Mouse (Mus musculus): ENCODE results near the gene Rbm12. TPM values are rescaled to one million over a fixed set of nuclear protein-coding genes. Genes with fewer than 3 reads are reported as not detected.
A peak's percentile ranks its signal among the peaks of the same experiment; 100 is the strongest.

Gene Rbm12
- polyA plus RNA-seq (2015; fragmentation: Nextera tagmentation; extraction: Ambion mirVana): 17.7 and 23.0 TPM in 2 replicates

DNA sequence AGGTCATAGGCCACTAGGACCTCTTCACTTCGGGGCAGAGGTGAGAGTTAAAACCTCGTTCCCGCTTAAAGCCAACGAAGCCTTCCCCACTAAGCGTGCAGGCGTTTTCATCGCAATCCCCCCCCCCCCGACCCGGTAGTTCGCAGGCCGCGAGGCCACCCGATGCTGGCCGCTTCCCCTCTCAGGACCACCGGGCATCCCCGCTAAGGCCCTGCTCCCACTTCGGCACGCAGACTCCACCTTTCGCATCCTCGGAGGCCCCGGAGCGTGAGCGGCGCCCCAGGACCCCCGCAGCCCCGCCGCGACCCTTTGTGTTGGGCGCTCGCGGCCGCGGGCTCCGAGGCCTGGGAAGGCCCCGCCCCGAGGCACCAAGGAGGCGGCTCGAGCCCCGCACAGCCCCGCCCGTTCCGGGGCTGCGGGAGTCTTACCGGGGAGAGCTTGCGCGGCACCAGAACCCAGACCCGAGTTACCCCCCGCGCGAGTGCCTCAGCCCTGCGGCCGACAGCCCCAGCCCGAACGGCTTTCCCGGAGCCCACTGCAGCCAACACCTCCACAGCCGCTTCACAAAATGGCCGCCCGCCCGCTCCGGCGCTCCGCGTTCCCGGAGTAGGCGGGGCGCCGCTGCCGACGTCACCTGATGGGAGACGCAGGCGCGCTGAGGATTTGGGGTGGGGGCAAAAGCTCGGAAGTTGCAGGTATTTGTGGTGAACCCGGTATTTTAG, at the start of gene Rbm12, which contains the start of gene Cpne1:
Rbm12 (minus strand) TSS at position 621 of the 722 bp plus-strand sequence.
Cpne1 (minus strand) TSS at position 608 of the 722 bp plus-strand sequence.
- peak within 1 kb of the TSS; percentile 96 for H3K27ac ChIP-seq (replicated peaks)
- under 1% methylated on average over 73 of the region's 74 CpGs for WGBS
- H3K36me3 ChIP-seq: no peaks in the 10 kb centered on the region
- peak within 1 kb of the TSS; percentile 89 for H3K9ac ChIP-seq
- H3K4me3 ChIP-seq: peak within 1 kb of the TSS; percentile 94
- H3K27me3 ChIP-seq: no peaks in the 10 kb centered on the region
- no peaks in the 10 kb centered on the region for H3K9me3 ChIP-seq
- H3K4me2 ChIP-seq: peak within 1 kb of the TSS; percentile 74
- peaks cover 21% of the 10 kb centered on the region for H3K4me1 ChIP-seq (replicated peaks)
- ATAC-seq (ENCODE audit: low FRiP score, low read depth): peak; percentile 95

DNA sequence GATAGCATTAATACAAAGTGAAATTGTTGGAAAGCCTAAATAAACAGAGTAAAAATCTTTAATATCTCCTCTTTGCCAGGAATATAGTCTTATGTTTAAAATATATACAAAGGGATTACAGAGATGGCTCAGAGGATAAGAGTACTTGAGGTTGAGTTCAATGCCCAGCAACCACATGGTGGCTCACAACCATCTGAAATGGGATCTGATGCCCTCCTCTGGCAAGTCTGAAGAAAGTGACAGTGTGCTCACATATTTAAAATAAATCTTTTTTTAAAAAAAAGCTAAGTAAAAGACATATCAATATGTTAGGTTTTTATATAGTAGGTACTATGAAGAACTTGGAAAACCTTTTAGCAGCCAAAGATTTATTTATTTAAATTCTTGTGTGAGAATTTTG, 39.8 kb upstream of the Rbm12 start:
- Histone ChIP-seq H3K27me3 (no peaks in the 10 kb centered on the region), H3K9me3 (no peaks in the 10 kb centered on the region), H3K36me3 (peaks cover 63% of the 10 kb centered on the region), H3K4me1 (replicated peaks) (no peaks in the 10 kb centered on the region; the same call in 1 of the 2 replicates), H3K27ac (replicated peaks) (no peak overlapping the region), H3K9ac (no peak overlapping the region), H3K4me2 (no peak overlapping the region), H3K4me3 (no peak overlapping the region)
- ATAC-seq (ENCODE audit: low FRiP score, low read depth): no peak

DNA sequence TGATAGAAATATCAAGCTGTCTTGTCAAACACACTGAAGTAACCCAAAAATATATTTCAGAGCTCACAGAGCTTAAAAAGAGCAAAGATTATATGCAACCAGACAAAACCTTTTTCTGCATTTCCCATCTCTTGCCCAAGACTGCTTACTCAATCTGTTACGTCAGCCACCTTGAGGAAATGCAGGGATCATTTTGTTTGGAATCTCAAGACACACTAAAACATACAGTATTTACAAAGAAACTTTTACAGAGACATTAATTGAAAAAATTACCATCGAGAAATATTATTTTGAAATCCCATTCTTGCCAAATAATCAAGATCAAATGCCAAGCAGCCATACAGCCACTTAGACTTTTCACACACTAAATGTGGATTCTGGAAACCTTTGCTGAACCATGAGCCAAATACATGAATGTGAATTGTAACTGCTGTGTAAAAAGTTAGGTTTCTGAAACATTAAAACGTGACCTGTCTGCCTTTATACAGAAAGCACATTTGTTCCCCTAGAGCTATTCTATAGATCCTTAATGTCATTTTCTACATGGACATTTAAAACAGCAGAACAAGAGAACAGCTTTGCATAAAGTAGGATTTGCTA, 35.6 kb upstream of the Rbm12 start:
- no peak for ATAC-seq (ENCODE audit: low FRiP score, low read depth)
- Histone ChIP-seq H3K4me2 (no peak overlapping the region), H3K36me3 (peaks cover 44% of the 10 kb centered on the region), H3K4me3 (no peak overlapping the region), H3K9me3 (no peaks in the 10 kb centered on the region), H3K27me3 (no peaks in the 10 kb centered on the region), H3K9ac (no peak overlapping the region), H3K27ac (replicated peaks) (no peak overlapping the region), H3K4me1 (replicated peaks) (peaks cover 23% of the 10 kb centered on the region)
- 91% methylated on average over 3 of the region's 3 CpGs for WGBS

DNA sequence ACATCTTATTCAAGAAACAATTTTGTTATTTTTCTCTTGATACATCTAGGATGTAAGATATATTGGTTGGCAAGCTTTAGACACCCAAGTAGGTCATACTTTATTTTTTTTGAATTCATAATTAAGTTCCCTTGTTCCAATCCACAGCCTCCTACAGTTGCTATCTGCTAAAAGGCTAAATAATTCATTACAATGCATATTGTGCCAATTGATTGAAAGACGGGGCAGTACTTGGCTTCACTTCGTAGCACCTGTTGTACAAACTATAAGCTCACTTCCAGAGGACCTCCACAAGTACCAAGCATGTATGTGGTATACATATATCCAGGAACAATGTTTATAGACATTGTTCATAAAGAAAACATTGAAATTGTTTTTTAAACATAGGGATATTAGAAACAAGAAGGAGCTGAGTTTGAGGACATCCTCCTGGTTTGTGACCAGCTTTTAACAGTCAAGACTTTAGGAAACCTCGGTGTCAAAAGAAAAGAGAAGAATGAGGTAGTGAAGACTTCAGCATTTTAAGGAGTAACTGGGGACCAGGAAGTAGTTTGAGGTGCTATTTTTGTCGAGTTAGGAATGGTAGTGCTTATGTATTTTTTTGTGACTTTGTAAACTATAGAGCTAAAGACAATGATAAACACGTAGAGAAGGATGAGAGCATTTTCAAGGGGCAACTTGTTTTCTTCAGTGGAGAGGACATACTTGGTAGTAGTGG, 34.7 kb upstream of the Rbm12 start:
- no peaks in the 10 kb centered on the region for H3K27me3 ChIP-seq
- H3K4me1 ChIP-seq (replicated peaks): peaks cover 23% of the 10 kb centered on the region
- H3K27ac ChIP-seq (replicated peaks): no peak overlapping the region
- no peak overlapping the region for H3K9ac ChIP-seq
- H3K9me3 ChIP-seq: no peaks in the 10 kb centered on the region
- H3K36me3 ChIP-seq: peaks cover 44% of the 10 kb centered on the region
- no peak overlapping the region for H3K4me3 ChIP-seq
- WGBS: 73% methylated on average over 5 of the region's 5 CpGs
- H3K4me2 ChIP-seq: no peak overlapping the region
- ATAC-seq (ENCODE audit: low FRiP score, low read depth): no peak

DNA sequence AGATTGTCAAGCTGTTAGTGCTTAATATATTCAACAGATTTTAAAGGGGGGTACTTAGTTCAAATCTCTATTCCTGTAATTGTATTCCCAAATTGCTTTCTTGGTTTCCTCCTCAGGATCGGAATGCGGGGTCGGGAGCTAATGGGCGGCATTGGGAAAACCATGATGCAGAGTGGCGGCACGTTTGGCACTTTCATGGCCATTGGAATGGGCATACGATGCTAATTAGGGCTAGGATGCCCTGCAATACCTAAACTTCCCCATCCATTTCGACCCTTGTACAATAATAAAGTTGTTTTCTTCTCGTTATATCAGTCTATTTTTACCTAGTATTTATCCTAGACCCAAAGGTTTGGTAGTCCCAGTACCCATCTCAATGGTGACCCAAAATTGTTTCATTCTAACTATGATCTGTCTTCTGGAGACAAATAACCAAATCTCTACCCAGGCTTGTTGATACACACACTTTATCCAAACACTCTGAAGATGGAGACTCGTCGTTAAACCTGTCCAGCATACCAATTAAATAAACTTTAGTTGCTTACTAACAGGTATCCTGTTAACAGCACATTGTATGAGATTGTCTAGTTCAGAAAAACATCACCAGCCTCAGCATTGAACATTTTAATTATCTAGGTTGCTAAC, 33.8 kb upstream of the Rbm12 start:
- H3K9ac ChIP-seq: no peak overlapping the region
- no peak overlapping the region for H3K27ac ChIP-seq (replicated peaks)
- H3K4me2 ChIP-seq: peak overlapping the region; percentile 84
- 62% methylated on average over 11 of the region's 11 CpGs for WGBS
- peak overlapping the region; percentile 93; the same call in 1 of the 2 replicates for H3K4me3 ChIP-seq
- H3K36me3 ChIP-seq: peaks cover 39% of the 10 kb centered on the region
- no peak for ATAC-seq (ENCODE audit: low FRiP score, low read depth)
- H3K27me3 ChIP-seq: no peaks in the 10 kb centered on the region
- H3K9me3 ChIP-seq: no peaks in the 10 kb centered on the region
- peaks cover 23% of the 10 kb centered on the region for H3K4me1 ChIP-seq (replicated peaks)

DNA sequence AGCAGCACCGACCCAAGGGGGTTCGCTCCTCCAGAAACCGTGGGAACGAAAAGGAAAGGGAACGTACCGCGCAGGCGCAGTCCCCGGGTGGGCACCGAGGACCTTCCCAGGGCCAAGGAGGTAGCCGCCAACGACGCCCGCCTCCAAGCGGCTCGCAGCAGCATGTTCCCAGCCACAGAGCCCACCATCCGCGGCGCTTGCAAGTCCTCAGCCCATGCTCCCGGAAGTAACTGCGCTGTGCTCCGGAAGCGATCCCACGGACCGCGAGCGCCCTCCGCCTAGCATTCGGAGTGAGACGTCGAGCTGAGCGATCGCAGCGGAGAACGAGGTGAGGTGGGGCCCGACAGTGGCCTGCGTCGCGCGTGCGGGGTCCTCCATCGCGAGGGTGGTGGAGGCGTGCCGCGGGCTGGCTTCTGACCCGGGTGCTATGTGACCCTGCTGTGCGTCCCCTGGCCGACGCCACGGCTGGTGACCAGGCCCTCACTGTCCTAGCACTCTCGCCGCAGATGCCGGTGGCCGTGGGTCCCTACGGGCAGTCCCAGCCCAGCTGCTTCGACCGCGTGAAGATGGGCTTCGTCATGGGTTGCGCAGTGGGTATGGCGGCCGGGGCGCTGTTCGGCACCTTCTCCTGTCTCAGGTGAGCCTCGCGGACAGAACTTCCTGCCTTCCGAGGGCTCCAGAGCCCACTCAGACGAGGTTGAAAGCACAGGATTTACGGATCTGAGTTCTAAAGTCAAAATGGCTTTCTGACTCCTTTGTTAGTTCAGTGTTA, 32.4 kb upstream of the Rbm12 start, which contains the start of the genes Romo1 and Nfs1:
Romo1 (plus strand) TSS at position 87 of the 772 bp plus-strand sequence.
Nfs1 (minus strand) TSS at position 234 of the 772 bp plus-strand sequence.
- Histone ChIP-seq H3K4me2 (peak within 1 kb of the TSS; percentile 84), H3K27ac (replicated peaks) (peak within 1 kb of the TSS; percentile 95), H3K4me1 (replicated peaks) (peaks cover 23% of the 10 kb centered on the region), H3K36me3 (peaks cover 29% of the 10 kb centered on the region), H3K9me3 (no peaks in the 10 kb centered on the region), H3K27me3 (no peaks in the 10 kb centered on the region), H3K9ac (peak within 1 kb of the TSS; percentile 93), H3K4me3 (peak within 1 kb of the TSS; percentile 93)
- WGBS: under 1% methylated on average over 70 of the region's 70 CpGs
- peak; percentile 98 for ATAC-seq (ENCODE audit: low FRiP score, low read depth)

DNA sequence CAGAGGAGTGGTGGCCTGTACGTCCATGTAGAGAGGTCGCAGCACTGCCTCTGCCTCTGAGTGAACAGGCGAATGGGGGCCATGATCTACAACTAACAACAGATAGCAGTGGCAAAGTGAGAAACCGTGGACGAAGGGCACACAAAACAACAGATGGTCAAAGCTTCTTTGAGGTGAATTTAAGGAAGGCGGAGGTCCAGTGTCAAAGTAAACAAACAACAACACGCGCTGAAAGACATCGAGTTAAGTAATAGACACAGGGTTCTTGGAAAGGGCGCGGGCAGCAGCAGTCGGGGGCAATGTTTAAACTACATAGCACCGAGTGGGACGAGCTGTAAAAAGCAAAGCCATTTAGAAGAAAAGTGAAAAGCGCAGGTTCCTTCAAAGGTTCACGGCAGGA, 31.6 kb upstream of the Rbm12 start:
- H3K27me3 ChIP-seq: no peaks in the 10 kb centered on the region
- H3K36me3 ChIP-seq: peaks cover 24% of the 10 kb centered on the region
- peak overlapping the region; percentile 93 for H3K4me3 ChIP-seq
- H3K4me1 ChIP-seq (replicated peaks): peaks cover 23% of the 10 kb centered on the region
- peak overlapping the region; percentile 93 for H3K9ac ChIP-seq
- peak overlapping the region; percentile 95 for H3K27ac ChIP-seq (replicated peaks)
- WGBS: 4% methylated on average over 16 of the region's 16 CpGs
- ATAC-seq (ENCODE audit: low FRiP score, low read depth): no peak
- no peaks in the 10 kb centered on the region for H3K9me3 ChIP-seq
- H3K4me2 ChIP-seq: peak overlapping the region; percentile 84

DNA sequence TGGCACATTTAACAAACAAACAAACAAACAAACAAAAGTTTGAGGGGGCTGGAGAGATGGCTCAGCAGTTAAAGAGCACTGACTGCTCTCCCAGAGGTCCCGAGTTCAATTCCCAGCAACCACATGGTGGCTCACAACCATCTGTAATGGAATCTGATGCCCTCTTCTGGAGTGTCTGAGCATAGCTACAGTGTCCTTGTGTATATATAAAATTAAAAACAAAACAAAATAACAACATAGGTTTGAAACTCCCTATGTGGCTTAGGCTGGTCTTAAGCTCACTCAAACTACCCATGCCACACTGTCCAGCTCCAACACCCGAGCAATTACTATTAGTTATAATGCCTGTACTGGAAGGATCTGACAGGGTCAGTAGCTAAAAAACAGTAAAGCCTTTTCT, 31.0 kb upstream of the Rbm12 start:
- peaks cover 23% of the 10 kb centered on the region for H3K4me1 ChIP-seq (replicated peaks)
- peak overlapping the region; percentile 93; the same call in 1 of the 2 replicates for H3K9ac ChIP-seq
- peak overlapping the region; percentile 93 for H3K4me3 ChIP-seq
- peaks cover 18% of the 10 kb centered on the region for H3K36me3 ChIP-seq
- H3K27me3 ChIP-seq: no peaks in the 10 kb centered on the region
- peak overlapping the region; percentile 84 for H3K4me2 ChIP-seq
- 87% methylated on average over 2 of the region's 2 CpGs for WGBS
- H3K27ac ChIP-seq (replicated peaks): peak overlapping the region; percentile 95; the same call in 1 of the 2 replicates
- no peaks in the 10 kb centered on the region for H3K9me3 ChIP-seq
- ATAC-seq (ENCODE audit: low FRiP score, low read depth): no peak

DNA sequence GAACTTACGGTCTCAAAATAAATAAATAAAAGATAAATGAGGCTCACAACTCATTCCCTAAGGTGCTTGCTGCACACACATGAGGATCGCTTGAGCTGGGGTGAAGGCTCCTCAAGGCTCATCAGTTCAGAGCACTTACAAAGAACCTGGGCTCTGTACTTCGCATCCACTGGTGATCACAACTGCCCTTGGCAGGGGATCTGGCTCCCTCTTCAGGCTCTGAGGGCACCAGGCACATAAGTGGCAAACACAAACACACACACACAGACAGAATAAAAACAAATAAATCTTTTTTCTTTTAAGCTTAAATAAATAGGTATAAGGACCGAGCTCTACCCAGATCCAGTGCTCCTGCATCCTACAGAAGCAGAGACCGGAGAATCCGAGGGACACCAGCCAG, 23.9 kb upstream of the Rbm12 start:
- ATAC-seq (ENCODE audit: low FRiP score, low read depth): no peak
- 93% methylated on average over 6 of the region's 6 CpGs for WGBS
- Histone ChIP-seq H3K9ac (no peak overlapping the region), H3K27me3 (no peaks in the 10 kb centered on the region), H3K36me3 (peaks cover 15% of the 10 kb centered on the region), H3K4me3 (no peak overlapping the region), H3K27ac (replicated peaks) (no peak overlapping the region), H3K4me2 (no peak overlapping the region), H3K4me1 (replicated peaks) (no peaks in the 10 kb centered on the region), H3K9me3 (no peaks in the 10 kb centered on the region)

DNA sequence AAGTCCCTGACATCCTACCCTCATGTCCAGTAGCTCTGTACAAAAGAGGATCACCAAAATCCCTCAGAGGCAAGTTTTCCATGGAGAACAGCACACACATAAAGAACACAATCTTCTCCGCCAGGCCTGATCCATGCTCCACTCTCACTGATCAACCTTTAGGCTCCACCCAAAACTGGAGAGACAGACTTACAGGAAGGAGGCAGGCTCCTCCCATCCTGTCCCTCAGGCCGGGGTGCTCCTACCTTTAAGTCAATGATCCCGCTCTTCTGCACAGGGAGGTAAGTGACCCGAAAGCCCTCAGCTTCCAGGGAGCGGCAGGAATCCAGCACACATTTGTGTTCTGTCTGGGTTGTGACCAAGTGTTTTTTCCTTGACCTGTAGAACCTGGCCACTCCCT, 22.4 kb upstream of the Rbm12 start:
- peaks cover 15% of the 10 kb centered on the region for H3K36me3 ChIP-seq
- no peak for ATAC-seq (ENCODE audit: low FRiP score, low read depth)
- no peaks in the 10 kb centered on the region for H3K27me3 ChIP-seq
- no peak overlapping the region for H3K4me3 ChIP-seq
- H3K4me2 ChIP-seq: no peak overlapping the region
- H3K9me3 ChIP-seq: no peaks in the 10 kb centered on the region
- 90% methylated on average over 5 of the region's 5 CpGs for WGBS
- no peak overlapping the region for H3K27ac ChIP-seq (replicated peaks)
- no peaks in the 10 kb centered on the region for H3K4me1 ChIP-seq (replicated peaks)
- H3K9ac ChIP-seq: no peak overlapping the region

DNA sequence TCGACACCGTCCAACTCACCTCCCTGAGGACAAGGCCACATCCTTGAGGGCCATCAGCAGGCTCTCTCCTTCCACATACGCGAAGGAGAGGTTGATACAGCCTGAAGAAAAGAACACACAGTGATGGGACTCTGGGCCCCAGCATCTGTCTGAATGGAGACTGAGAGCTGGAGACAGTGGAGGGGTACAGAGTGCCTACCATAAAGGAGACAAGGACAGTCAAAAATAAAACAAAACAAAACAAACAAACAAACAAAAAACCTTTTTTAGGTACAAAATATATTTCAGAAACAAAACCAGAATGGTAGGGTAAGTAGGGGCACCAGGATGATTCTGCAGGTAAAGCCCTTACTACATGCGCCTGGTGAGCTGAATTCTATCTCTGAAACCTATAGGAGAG, 15.2 kb upstream of the Rbm12 start, which contains the start of gene Gm28036:
Gm28036 (minus strand) TSS at position 101 of the 400 bp plus-strand sequence.
- no peak for ATAC-seq (ENCODE audit: low FRiP score, low read depth)
- no peaks in the 10 kb centered on the region for H3K9me3 ChIP-seq
- 97% methylated on average over 5 of the region's 5 CpGs for WGBS

More for the DNA sequence above, 15.2 kb upstream of the Rbm12 start, which contains the start of gene Gm28036:
- Histone ChIP-seq H3K27me3 (no peaks in the 10 kb centered on the region), H3K4me1 (replicated peaks) (no peaks in the 10 kb centered on the region), H3K27ac (replicated peaks) (no peak within 1 kb of the TSS), H3K4me3 (no peak within 1 kb of the TSS), H3K36me3 (peaks cover 11% of the 10 kb centered on the region), H3K4me2 (no peak within 1 kb of the TSS), H3K9ac (no peak within 1 kb of the TSS)
